Mouse (Mus musculus) hindlimb bud, embryonic 11.5 days (tissue): ENCODE results near the gene Baiap2l1.

Experiments
- DNase-seq: peaks from one replicate; pipeline ENCODE4 v3.0.0-alpha.2; 2012; ENCODE audit warnings: low read depth, low spot score; ENCODE audit errors: extremely low spot score

Baiap2l1 gene

GRCm38 (mm10) chr5:144258687-144259086, 99.2 kb downstream of the Baiap2l1 start:
- no peak for DNase-seq

- DNase-seq: no peak
Measured at GRCm38 (mm10) chr5:144258131-144258611, 99.7 kb downstream of the Baiap2l1 start.

- DNase-seq: no peak
Measured at GRCm38 (mm10) chr5:144257451-144258110, 100.3 kb downstream of the Baiap2l1 start.

GRCm38 (mm10) chr5:144256888-144257287, 101.0 kb downstream of the Baiap2l1 start:
- DNase-seq: no peak

GRCm38 (mm10) chr5:144256541-144256870, 101.4 kb downstream of the Baiap2l1 start:
- DNase-seq: no peak

GRCm38 (mm10) chr5:144255632-144256540, 102.0 kb downstream of the Baiap2l1 start:
- DNase-seq: no peak

GRCm38 (mm10) chr5:144254811-144255631, 102.9 kb downstream of the Baiap2l1 start:
- no peak for DNase-seq

GRCm38 (mm10) chr5:144254122-144254810, 103.6 kb downstream of the Baiap2l1 start:
- DNase-seq: no peak

- DNase-seq: no peak
Measured at GRCm38 (mm10) chr5:144253212-144253611, 104.7 kb downstream of the Baiap2l1 start.

GRCm38 (mm10) chr5:144251876-144252577, 105.9 kb downstream of the Baiap2l1 start:
- no peak for DNase-seq

- no peak for DNase-seq
Measured at GRCm38 (mm10) chr5:144249871-144250270, 108.0 kb downstream of the Baiap2l1 start.

- DNase-seq: no peak
Measured at GRCm38 (mm10) chr5:144247906-144248585, 109.9 kb downstream of the Baiap2l1 start.

GRCm38 (mm10) chr5:144247307-144247706, 110.6 kb downstream of the Baiap2l1 start:
- no peak for DNase-seq

GRCm38 (mm10) chr5:144246669-144247068, 111.2 kb downstream of the Baiap2l1 start:
- no peak for DNase-seq

- no peak for DNase-seq
Measured at GRCm38 (mm10) chr5:144245592-144245991, 112.3 kb downstream of the Baiap2l1 start.

- DNase-seq: no peak
Measured at GRCm38 (mm10) chr5:144243901-144244487, 113.9 kb downstream of the Baiap2l1 start, which contains the start of gene Bri3. Bri3 (plus strand) TSS chr5:144244437.

GRCm38 (mm10) chr5:144238969-144239368, 118.9 kb downstream of the Baiap2l1 start:
- no peak for DNase-seq

- no peak for DNase-seq
Measured at GRCm38 (mm10) chr5:144234714-144235113, 123.2 kb downstream of the Baiap2l1 start.

GRCm38 (mm10) chr5:144234222-144234621, 123.7 kb downstream of the Baiap2l1 start:
- no peak for DNase-seq
